Mouse (Mus musculus) right cerebral cortex, postnatal 36 days (tissue): ENCODE results near the gene Zdhhc11.
"Not testable (repeated sequence)": the region's sequence is repeated elsewhere in the genome, so short reads cannot be mapped to it uniquely, and the experiment has no call there.

ENCODE experiments used
- DNase-seq, 2 experiments: peaks; one replicate each; pipeline ENCODE4 v3.0.0; 2022; ENCODE audit warnings: low spot score in 2 of 2, mixed read lengths in 1 of 2

Zdhhc11 gene

GRCm38 (mm10) chr13:74006881-74007280, 43.2 kb downstream of the Zdhhc11 start:
- not testable (repeated sequence) for DNase-seq

GRCm38 (mm10) chr13:74008216-74008615, 44.6 kb downstream of the Zdhhc11 start:
- not testable (repeated sequence) for DNase-seq

GRCm38 (mm10) chr13:74008948-74009718, 45.5 kb downstream of the Zdhhc11 start, which contains the start of gene Tppp:
Gene Tppp, plus strand, starts transcription at chr13:74009407.
- DNase-seq, result peak; percentile 93 to 95

- DNase-seq, result peak; percentile 79 to 81
Measured at GRCm38 (mm10) chr13:74009791-74010614, 46.4 kb downstream of the Zdhhc11 start.

GRCm38 (mm10) chr13:74010678-74011077, 47.0 kb downstream of the Zdhhc11 start:
- peak; percentile 46 to 67 for DNase-seq

- DNase-seq, result no peak
Measured at GRCm38 (mm10) chr13:74015908-74016307, 52.3 kb downstream of the Zdhhc11 start.

- DNase-seq, result no peak
Measured at GRCm38 (mm10) chr13:74017426-74017825, 53.8 kb downstream of the Zdhhc11 start.

- DNase-seq, result not testable (repeated sequence)
Measured at GRCm38 (mm10) chr13:74019006-74019405, 55.4 kb downstream of the Zdhhc11 start.

- DNase-seq, result no peak
Measured at GRCm38 (mm10) chr13:74025151-74026081, 61.8 kb downstream of the Zdhhc11 start.

GRCm38 (mm10) chr13:74026215-74026614, 62.6 kb downstream of the Zdhhc11 start:
- DNase-seq, result no peak

- DNase-seq, result no peak
Measured at GRCm38 (mm10) chr13:74028116-74028515, 64.5 kb downstream of the Zdhhc11 start.

GRCm38 (mm10) chr13:74029013-74029412, 65.4 kb downstream of the Zdhhc11 start:
- DNase-seq, result no peak

- no peak for DNase-seq
Measured at GRCm38 (mm10) chr13:74030691-74031090, 67.0 kb downstream of the Zdhhc11 start.

GRCm38 (mm10) chr13:74031133-74031532, 67.5 kb downstream of the Zdhhc11 start:
- DNase-seq, result no peak

- no peak for DNase-seq
Measured at GRCm38 (mm10) chr13:74034756-74035155, 71.1 kb downstream of the Zdhhc11 start.

- no peak for DNase-seq
Measured at GRCm38 (mm10) chr13:74035776-74036175, 72.1 kb downstream of the Zdhhc11 start.

- DNase-seq, result no peak
Measured at GRCm38 (mm10) chr13:74039926-74040325, 76.3 kb downstream of the Zdhhc11 start.
